Mouse (Mus musculus): ENCODE measurements around the gene Ube2u.

- TF ChIP-seq CTCF (IDR thresholded peaks at IDR 0.05; ENCODE audit: extremely low read depth, insufficient read depth, insufficient read length, insufficient replicate concordance) (no peak), POLR2A (IDR thresholded peaks at IDR 0.05; ENCODE audit: low read depth, low read length) (no peak)
Measured at GRCm38 (mm10) chr4:100527554-100528001, 48.9 kb downstream of the Ube2u start.
